Mouse (Mus musculus) liver, adult 2 months (tissue): ENCODE results near the gene Chek2. TPM values are rescaled to one million over a fixed set of nuclear protein-coding genes. Genes with fewer than 3 reads are reported as not detected.

Experiments
- DNase-seq: peaks from one replicate; pipeline ENCODE4 v3.0.0-alpha.2; 2011; ENCODE audit warnings: low read depth, low spot score; ENCODE audit errors: extremely low read depth
- H3K27ac ChIP-seq: fragments of 200-500 bp; replicated peaks from 2 replicates; pipeline ENCODE4 v1.5.1; 2012; ENCODE audit warnings: low read depth, mild to moderate bottlenecking, control low read depth, inconsistent platforms, low read length; ENCODE audit not compliant: insufficient read depth
- H3K27me3 ChIP-seq: fragments of 200-500 bp; 2 replicates; pipeline ENCODE4 v1.6.1; 2012; ENCODE audit warnings: mild to moderate bottlenecking, moderate library complexity, low read length, inconsistent platforms; ENCODE audit not compliant: control insufficient read depth, insufficient read depth
- H3K36me3 ChIP-seq: fragments of 200-500 bp; 2 replicates; pipeline ENCODE4 v1.6.1; 2012; ENCODE audit warnings: low read length, inconsistent platforms; ENCODE audit not compliant: control insufficient read depth, insufficient read depth
- H3K4me1 ChIP-seq: fragments of 200-500 bp; 2 replicates; pipeline ENCODE4 v1.6.1; 2011; ENCODE audit warnings: low read length; ENCODE audit not compliant: control insufficient read depth, insufficient read depth
- H3K4me3 ChIP-seq: fragments of 200-500 bp; 2 replicates; pipeline ENCODE4 v1.5.1; 2011; ENCODE audit warnings: low read depth, mild to moderate bottlenecking, control low read depth, low read length, moderate library complexity; ENCODE audit not compliant: insufficient read depth
- H3K79me2 ChIP-seq: fragments of 200-500 bp; 2 replicates; pipeline ENCODE4 v1.6.1; 2012; ENCODE audit warnings: inconsistent platforms, mild to moderate bottlenecking, low read length, moderate library complexity; ENCODE audit not compliant: control insufficient read depth, insufficient read depth
- H3K9ac ChIP-seq: fragments of 200-500 bp; 2 replicates; pipeline ENCODE4 v1.6.1; 2012; ENCODE audit warnings: low read depth, mild to moderate bottlenecking, control low read depth, inconsistent platforms, low read length
- CTCF ChIP-seq: fragments of 200-500 bp; IDR thresholded peaks from 2 replicates; pipeline ENCODE4 v1.5.1; 2011; ENCODE audit warnings: low read depth, low read length, control low read depth
- POLR2A ChIP-seq: fragments of 200-500 bp; IDR thresholded peaks from 2 replicates; pipeline ENCODE4 v1.6.1; 2011; ENCODE audit warnings: low read length, control low read depth; ENCODE audit not compliant: insufficient read depth; ENCODE audit errors: extremely low read depth
- WGBS: fragments of 180-500 bp; shearing (Covaris S2); methylation state at CpG from one replicate; pipeline ENCODE4 v1.1.7; 2018; 5-methylcytosine and 5-hydroxymethylcytosine counted together
- polyA plus RNA-seq: library from polyadenylated mRNA; depleted of rRNA; stranded (reverse); fragments of >200 nt; gene quantifications from 2 replicates; pipeline ENCODE4 v1.2.3, GENCODE M21; 2012
- total RNA-seq: library from RNA; depleted of rRNA; stranded (reverse); fragments of >200 nt; gene quantifications from 2 replicates; pipeline ENCODE4 v1.2.3, GENCODE M21; 2014

The Chek2 gene
- total and polyA plus RNA-seq, 2 experiments, result 1.5 to 3.6 TPM

DNA sequence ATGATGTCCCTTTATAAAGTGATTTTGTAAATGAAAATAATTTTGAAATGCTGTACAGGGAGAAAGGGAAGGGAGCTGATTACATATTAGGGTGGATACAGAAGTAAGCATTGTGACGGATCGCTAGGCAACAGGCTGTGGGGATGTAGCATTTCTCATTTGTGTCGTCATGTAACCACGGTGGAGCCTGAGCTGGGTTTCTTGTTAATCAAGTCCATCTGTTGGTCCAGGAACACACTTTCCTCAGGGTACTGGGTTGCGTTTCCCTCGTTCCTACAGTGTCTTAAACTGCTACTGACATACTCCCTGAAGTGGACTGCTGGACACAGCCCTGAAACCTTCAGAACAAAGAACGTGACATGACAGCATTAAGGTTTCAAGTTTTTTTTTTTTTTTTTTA lies 58.4 kb downstream of the Chek2 start:
- no peaks in the 10 kb centered on the region for H3K36me3 ChIP-seq
- H3K9ac ChIP-seq, result no peak overlapping the region
- no peaks in the 10 kb centered on the region for H3K27me3 ChIP-seq
- no peaks in the 10 kb centered on the region for H3K79me2 ChIP-seq
- no peak for TF ChIP-seq CTCF
- no peak for TF ChIP-seq POLR2A
- DNase-seq, result no peak
- no peaks in the 10 kb centered on the region for H3K4me1 ChIP-seq
- H3K4me3 ChIP-seq, result no peak overlapping the region
- 91% methylated on average over 7 of the region's 7 CpGs for WGBS
- H3K27ac ChIP-seq, result no peak overlapping the region

DNA sequence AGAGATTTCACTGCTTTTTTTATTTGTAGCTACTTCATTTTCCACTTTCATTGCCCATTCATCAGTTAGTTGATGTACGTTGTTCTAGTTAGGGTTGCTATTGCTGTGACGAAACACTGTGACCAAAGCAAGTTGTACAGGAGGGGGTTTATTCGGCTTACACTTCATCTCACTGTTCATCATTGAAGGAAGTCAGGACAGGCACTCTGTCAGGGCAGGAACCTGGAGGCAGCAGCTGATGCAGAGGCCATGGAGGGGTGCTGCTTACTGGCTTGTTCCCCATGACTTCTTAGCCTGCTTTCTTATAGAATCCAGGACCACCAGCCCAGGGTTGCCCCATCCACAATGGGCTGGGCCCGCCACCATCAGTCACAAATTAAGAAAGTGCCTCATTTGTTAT lies 59.0 kb downstream of the Chek2 start:
- DNase-seq, result no peak
- no peaks in the 10 kb centered on the region for H3K36me3 ChIP-seq
- no peaks in the 10 kb centered on the region for H3K79me2 ChIP-seq
- H3K4me3 ChIP-seq, result no peak overlapping the region
- H3K27me3 ChIP-seq, result no peaks in the 10 kb centered on the region
- H3K9ac ChIP-seq, result no peak overlapping the region
- no peak overlapping the region for H3K27ac ChIP-seq
- H3K4me1 ChIP-seq, result no peaks in the 10 kb centered on the region
- WGBS, result 90% methylated on average over 4 of the region's 4 CpGs
- TF ChIP-seq POLR2A (no peak), CTCF (no peak)

DNA sequence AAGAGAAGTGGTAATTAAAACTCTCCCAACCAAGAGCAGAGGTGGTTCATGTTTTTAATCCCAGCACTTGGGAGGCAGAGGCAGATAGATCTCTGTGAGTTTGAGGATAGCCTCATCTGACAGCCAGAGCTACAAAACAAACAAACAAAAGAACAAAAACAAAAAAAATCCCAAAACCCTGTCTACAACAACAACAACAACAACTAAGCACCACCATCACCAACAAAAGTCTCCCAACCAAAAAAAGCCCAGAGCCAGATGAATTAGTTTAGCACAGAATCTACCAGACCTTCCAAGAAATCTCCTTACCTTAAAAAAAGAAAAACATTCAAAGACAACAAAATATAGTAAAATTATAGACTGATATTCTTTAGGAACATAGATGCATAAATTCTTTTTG lies 60.6 kb downstream of the Chek2 start:
- Histone ChIP-seq H3K4me3 (no peak overlapping the region), H3K9ac (no peak overlapping the region), H3K27ac (no peak overlapping the region), H3K36me3 (no peaks in the 10 kb centered on the region), H3K79me2 (no peaks in the 10 kb centered on the region), H3K27me3 (no peaks in the 10 kb centered on the region), H3K4me1 (no peaks in the 10 kb centered on the region)
- no peak for TF ChIP-seq POLR2A
- no peak for TF ChIP-seq CTCF
- DNase-seq, result no peak

DNA sequence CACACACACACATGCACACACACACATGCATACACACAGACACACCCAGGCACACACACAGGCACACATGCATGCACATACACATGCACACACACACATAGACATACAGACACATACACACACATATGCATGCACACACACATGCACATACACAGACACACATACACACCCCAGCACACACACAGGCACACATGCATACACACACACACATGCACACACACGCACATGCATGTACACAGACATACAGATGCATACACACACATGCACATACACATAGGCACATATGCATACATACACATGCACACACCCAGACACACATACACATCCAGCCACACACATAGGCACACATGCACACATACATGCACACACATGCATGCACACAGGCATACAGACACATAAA lies 66.9 kb downstream of the Chek2 start:
- H3K4me3 ChIP-seq, result no peak overlapping the region
- WGBS, result 96% methylated on average over 1 of the region's 1 CpGs
- no peaks in the 10 kb centered on the region for H3K36me3 ChIP-seq
- H3K9ac ChIP-seq, result no peak overlapping the region
- no peak for TF ChIP-seq POLR2A
- TF ChIP-seq CTCF, result no peak
- no peaks in the 10 kb centered on the region for H3K4me1 ChIP-seq
- no peak for DNase-seq
- no peak overlapping the region for H3K27ac ChIP-seq
- H3K27me3 ChIP-seq, result no peaks in the 10 kb centered on the region
- no peaks in the 10 kb centered on the region for H3K79me2 ChIP-seq

DNA sequence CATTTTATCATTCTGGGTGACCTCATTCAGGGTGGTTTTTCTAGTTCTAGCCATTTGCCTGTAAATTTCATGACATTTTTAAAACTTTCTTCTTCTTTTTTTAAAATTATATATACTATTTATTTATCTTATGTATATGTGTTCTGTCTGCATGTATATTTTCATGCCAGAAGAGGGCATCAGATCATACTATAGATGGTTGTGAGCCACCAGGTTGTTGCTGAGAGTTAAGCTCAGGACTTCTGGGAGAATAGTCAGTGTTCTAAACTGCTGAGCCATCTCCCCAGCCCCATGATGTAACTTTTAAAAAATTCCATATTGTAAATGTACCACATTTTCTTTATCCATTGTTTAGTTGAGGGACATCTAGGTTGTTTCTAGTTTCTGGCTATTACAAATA lies 69.1 kb downstream of the Chek2 start:
- no peak for TF ChIP-seq CTCF
- no peak for TF ChIP-seq POLR2A

DNA sequence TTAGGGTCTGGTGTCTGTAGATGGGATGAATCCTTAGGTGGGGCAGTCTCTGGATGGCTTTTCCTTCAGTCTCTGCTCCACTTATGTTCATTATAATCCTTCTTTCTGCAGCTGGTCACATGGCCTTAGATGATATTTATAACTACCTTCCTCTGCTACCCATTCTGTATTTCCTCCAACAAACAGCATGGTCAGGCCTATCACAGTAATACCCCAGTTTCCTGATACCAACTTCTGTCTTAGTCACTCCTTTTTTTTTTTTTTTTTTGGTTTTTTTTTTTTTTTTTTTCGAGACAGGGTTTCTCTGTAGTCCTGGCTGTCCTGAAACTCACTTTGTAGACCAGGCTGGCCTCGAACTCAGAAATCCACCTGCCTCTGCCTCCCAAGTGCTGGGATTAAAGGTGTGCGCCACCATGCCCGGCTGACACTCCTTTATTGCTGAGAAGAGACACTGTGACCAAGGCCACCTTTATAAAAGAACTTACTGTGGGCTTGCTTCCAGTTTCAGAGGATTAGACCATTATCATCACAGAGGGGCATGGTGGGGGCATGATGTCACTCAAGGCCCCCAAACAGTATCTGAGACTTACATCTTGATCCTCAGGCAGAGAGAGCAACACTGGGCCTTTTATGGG lies 70.3 kb downstream of the Chek2 start:
- Histone ChIP-seq H3K4me1 (no peaks in the 10 kb centered on the region), H3K27me3 (no peaks in the 10 kb centered on the region), H3K27ac (no peak overlapping the region), H3K4me3 (no peak overlapping the region), H3K36me3 (no peaks in the 10 kb centered on the region), H3K9ac (no peak overlapping the region), H3K79me2 (no peaks in the 10 kb centered on the region)
- no peak for DNase-seq
- 84% methylated on average over 4 of the region's 4 CpGs for WGBS
- TF ChIP-seq CTCF (no peak), POLR2A (no peak)

More for the DNA sequence above, 69.1 kb downstream of the Chek2 start:
- H3K79me2 ChIP-seq, result no peaks in the 10 kb centered on the region
- no peaks in the 10 kb centered on the region for H3K27me3 ChIP-seq
- H3K9ac ChIP-seq, result no peak overlapping the region
- H3K36me3 ChIP-seq, result no peaks in the 10 kb centered on the region
- DNase-seq, result no peak
- no peak overlapping the region for H3K27ac ChIP-seq
- no peaks in the 10 kb centered on the region for H3K4me1 ChIP-seq
- H3K4me3 ChIP-seq, result no peak overlapping the region
